Mouse (Mus musculus) brain, adult 10 weeks (tissue): ENCODE data around the gene Cckar. TPM values are rescaled to one million over a fixed set of nuclear protein-coding genes. Genes with fewer than 3 reads are reported as not detected.

Source experiments
- polyA plus RNA-seq: library from polyadenylated mRNA; stranded (reverse); fragments of 350-450 nt; fragmentation: Illumina TruSeq; extraction: RNeasy Lipid Tissue Mini Kit (QIAGEN cat#74804); gene quantifications from one replicate; pipeline ENCODE4 v1.2.3, GENCODE M21; 2015; ENCODE audit warnings: low read depth, low replicate concordance

Gene Cckar
- polyA plus RNA-seq = 0.24 TPM

GRCm38 (mm10) chr5:53707235-53708177, at the start of gene Cckar:
Gene Cckar, minus strand, starts transcription at chr5:53707705.

Other genes with a start within 250 kb of the Cckar start
- 18.2 TPM for gene Rbpj, start 241.6 kb downstream of the Cckar start, polyA plus RNA-seq
- gene Tbc1d19, start 101.9 kb upstream of the Cckar start, polyA plus RNA-seq = 41.7 TPM